Mouse (Mus musculus): ENCODE measurements around the gene Kxd1. TPM values are rescaled to one million over a fixed set of nuclear protein-coding genes. Genes with fewer than 3 reads are reported as not detected.

The Kxd1 gene
- total RNA-seq (2015; ENCODE audit: low replicate concordance) (21.7 and 45.3 TPM in 2 replicates), total RNA-seq (2017; ENCODE audit: low replicate concordance) (10.9 and 18.1 TPM in 2 replicates)

DNA sequence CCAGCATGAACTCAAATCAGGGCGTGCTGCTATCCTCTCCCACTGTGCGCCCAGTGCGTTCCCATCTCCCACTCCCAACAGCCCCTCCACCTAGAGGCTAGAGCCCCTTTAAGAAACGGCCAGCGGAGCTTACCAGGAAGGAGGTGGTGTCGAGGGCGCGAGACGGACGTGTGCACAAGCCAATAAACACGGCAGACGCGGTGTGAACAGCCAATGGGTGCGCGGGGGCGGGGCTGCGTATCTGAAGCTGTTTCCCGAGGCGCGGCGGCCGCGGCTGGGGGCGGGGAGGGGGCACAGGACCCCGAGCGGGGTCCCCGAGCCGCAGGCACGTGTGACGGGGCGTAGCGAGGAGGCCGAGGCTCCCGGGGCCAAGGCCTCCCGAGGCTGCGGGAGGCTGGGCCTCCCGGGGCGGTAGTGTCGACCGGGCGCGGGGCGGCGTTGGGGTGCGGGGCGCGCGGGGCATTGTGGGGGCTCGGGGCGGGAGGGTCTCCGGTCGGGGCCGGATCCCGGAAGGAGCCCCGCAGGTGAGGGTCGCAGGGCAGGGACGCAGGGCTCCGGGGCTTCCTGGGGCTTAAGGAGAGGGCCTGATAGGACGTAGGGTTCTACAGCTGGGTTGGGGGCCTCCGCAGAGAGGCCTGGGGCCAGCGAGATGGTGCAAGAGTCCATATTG, at the start of gene Kxd1, which contains the start of gene Fkbp8:
TSS of gene Kxd1 (minus strand) at position 445 of the 670 bp plus-strand sequence.
TSS of gene Fkbp8 (plus strand) at position 213 of the 670 bp plus-strand sequence.
- peak; percentile 81 for ATAC-seq (replicated peaks; ENCODE audit: low FRiP score, poor library complexity, severe bottlenecking)

DNA sequence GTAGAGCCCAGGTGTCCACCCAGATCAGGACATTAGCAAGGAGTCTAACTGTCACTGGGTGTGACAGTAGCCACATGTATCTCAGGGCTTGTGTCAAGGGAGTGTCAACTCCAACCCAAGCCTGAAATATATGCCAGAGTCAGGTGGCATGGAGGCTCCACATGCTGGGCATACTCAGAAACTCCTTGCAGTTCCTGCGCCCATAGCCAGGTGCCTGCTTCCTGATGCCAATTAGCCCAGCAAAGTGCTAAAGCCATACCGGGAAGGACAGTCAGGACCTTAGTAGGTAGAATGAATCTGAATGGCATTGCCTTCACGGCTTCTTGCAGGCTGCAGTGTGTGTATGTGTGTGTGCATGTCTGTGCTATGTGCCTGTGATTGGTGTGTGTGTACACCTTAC, 49.5 kb upstream of the Kxd1 start:
- ATAC-seq (replicated peaks; ENCODE audit: low FRiP score, poor library complexity, severe bottlenecking): no peak

DNA sequence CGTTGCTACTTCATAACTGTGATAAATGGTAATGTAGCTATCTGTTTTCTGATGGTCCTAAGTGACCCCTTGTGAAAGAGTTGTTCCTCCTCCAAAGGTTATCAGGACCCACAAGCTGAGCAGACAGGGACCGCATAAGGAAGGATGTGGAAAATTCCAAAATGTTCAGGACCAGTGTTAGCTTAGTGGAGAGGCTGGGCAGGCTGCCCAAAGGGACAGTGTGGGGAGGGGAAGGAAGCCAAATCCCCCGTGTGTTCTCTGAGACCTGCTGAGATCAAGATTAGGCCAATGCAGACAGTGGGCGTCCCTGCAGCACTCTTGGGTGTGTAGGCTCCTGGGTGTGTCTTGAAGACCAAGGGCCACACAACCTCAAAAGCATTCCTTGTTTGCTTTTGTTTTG, 47.2 kb upstream of the Kxd1 start:
- ATAC-seq (replicated peaks; ENCODE audit: low FRiP score, poor library complexity, severe bottlenecking): no peak

DNA sequence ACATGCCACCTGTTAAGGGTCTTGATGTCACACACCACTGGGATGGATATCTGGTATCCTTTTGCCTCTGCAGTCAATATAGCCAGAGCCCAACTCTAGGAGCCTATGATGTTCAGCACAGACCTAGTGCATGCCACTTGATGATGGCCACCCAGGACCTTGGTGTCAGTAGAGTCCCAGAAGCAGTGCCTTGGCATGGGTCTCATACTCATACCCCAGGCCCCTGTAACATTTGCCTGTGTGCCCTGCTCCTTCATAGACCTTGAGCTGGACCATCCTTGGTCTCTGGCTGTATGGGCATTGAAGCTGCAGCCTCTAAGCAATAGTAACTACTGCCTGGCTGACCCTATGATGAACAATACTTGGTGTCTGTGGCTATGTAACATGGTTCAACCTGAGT, 46.5 kb upstream of the Kxd1 start:
- ATAC-seq (replicated peaks; ENCODE audit: low FRiP score, poor library complexity, severe bottlenecking): no peak

DNA sequence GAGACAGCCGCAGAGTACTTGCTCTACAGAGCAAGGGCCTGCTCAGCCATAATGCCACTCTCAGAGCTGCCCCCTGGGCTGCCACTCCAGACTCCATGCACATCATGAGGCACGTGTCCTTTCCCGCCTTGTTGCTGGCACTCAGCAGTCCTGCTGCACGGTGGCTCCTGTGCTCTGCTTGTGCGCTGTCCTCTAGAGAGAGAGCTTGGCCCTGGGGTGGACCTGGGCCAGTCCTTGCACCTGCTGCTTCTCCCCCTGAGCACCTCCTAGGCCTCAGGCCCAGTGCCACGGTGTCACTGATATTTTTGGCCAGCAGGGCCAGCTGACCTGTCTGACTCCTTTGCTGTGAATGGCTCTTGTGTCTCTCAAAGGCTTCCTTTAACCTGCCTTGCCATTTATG, 43.2 kb upstream of the Kxd1 start:
- no peak for ATAC-seq (replicated peaks; ENCODE audit: low FRiP score, poor library complexity, severe bottlenecking)

DNA sequence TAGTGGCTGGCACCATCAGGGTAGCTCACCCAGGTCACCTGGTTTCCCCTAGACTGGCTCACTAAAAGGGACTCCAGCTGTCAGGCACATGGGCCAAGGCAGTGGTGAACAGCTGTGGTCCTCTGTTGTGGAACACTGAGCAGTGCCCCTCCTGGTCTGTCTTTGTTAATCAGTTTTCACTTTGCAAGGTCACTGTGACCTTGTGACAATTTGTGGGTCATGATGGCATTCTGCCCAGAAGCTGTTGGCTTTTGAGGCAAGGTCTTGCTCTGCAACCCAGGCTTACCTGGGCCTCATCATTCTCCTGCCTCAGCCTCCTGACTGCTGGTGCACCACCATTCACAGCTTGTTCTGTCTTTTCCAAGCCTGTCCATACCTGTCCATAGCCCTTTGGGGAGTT, 42.6 kb upstream of the Kxd1 start:
- ATAC-seq (replicated peaks; ENCODE audit: low FRiP score, poor library complexity, severe bottlenecking): no peak

DNA sequence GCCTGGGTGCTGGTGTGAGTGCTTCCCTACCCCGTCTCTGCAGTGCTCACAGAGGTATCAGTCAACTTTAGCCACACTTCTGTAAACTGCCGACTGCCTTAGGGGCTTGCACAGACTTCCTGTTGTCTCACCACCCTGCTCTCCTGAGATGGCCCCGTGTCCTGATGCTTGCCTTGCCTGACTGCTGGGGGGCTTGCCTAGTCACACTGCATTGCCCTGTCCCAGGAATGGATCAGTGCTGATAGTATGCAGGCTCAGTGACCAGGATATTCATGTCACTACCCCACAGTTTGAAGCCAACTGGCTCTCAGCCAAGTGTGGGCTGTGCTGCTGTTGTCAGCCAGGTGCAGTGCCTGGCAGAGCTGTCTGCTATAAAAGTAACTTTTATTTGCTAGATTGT, 37.8 kb upstream of the Kxd1 start:
- peak; percentile 65 for ATAC-seq (replicated peaks; ENCODE audit: low FRiP score, poor library complexity, severe bottlenecking)

DNA sequence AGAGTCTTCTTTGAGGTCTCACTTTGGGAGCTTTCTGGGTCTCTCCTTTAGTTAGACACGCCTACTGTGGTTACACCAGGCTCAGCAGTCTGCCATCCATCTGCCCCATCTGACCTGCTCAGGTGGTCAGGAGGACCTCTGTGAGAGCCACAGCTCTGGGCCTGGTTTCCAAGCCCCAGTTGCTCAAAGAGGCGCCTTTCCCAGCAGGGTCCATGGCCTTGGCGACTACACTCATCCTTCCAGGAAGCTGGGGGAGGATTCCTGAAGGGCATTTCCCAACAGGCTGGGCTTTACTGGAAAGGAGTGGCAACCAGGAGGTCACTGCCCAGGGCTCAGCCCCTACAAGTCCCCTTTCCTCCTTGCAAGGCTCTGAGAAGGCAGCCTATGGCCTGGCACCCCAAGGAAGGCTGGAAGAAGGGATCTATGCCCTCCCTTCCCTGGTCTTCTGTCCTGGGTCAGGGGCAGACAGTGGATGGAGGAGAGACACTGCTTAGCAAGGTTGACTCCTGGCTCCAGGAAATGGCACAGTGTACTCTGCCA, 37.0 kb upstream of the Kxd1 start:
- ATAC-seq (replicated peaks; ENCODE audit: low FRiP score, poor library complexity, severe bottlenecking): no peak

DNA sequence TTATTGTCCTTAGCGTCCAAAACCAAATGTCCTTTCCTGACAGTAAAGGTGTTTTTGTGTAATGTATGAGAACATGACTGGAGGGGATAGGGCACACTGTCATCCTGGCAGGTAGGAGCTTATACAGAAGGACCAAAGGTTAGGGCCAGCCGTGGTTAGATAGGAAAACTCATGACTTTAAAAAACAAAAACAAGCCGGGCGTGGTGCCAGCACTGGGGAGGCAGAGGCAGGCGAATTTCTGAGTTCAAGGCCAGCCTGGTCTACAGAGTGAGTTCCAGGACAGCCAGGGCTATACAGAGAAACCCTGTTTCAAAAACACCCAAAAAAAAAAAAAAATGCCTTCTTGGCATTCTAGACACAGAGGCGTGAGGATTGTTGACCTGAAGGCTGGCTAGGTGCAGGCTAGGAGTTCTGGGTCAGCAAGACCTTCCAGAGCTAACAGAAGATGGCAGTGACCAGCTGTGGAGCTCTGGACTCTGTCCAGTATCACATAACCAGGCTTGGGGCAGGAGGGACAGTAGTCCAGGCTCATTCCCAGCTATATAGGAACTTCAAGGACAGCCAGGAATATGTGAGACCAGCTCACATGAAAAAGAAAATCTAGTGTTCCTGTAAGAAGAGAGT, 36.1 kb upstream of the Kxd1 start:
- ATAC-seq (replicated peaks; ENCODE audit: low FRiP score, poor library complexity, severe bottlenecking): no peak

DNA sequence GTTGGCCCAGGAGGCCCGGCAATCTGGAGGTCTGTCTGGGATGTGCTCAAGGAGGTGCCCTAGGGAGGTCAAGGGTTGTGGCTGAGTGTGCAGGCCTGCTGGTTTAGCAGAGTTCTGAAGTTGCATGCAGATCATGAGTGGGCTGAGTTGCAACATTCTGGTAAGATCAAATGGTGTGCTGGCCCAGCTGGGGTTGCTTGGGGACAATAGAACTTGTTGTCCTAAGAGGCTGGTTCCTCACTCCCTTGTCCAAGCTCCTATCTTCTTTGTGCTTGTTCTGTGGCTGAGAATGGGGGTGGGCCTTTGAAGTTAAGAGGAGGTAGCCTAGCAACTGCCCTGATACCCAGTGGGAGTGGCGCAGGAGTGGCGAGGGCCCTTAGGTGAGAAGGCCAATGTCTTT, 35.0 kb upstream of the Kxd1 start:
- no peak for ATAC-seq (replicated peaks; ENCODE audit: low FRiP score, poor library complexity, severe bottlenecking)

DNA sequence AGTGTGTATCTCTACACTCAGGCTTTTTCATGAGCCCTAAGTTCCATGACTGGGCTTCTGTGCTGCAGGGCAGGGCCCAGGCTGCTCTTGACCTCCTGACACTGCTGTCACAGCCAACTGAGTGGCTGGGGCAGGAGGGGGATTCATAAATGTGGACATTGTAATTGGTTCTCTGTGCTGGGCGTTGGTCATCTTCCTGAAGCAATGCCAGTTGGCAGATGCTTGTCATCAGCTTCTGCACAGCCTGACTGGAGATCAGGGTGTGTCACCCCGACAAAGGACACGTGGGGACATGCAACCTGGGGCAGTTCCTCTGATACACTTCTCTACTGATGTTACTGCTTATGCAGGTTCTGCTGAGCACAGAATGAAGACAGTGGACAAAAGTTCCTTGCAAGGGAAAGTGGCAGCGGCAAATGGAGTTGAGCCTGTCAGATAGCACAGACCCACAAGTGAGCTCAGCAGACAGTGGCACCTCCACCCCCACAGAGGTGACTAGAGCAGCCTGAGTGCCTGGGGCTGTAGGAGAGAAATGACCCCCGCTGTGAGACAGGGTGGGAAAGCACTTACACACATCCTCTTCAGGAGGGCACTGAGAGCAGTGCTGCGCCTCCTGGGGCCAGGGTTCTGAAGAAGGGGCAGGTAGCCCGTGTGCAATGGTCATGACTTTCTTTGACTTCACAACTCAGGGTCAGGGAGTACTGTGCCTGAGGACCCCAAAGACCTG, 34.2 kb upstream of the Kxd1 start:
- 0 out of 2 replicates have a peak, but pooled peaks have one; percentile 25 for ATAC-seq (replicated peaks; ENCODE audit: low FRiP score, poor library complexity, severe bottlenecking)

DNA sequence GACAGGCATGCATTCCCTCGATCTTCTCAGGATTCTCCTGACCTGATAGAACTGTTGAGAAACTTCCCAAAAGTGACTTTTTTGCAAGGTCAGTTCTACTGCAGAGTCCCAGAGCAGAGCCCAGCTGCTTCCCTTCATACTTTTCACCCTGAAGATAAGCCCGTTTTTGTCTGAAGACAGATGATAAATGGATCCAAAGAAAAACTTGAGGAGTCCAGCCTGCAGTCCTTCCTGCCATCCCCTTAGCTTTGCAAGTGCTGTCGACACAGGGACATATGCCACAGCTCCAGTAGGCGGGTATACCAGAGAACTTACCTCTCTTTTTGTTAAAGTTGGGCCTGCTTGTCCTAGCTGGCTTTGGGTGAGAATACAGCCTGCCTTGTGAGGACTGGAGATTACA, 33.6 kb upstream of the Kxd1 start:
- ATAC-seq (replicated peaks; ENCODE audit: low FRiP score, poor library complexity, severe bottlenecking): no peak

DNA sequence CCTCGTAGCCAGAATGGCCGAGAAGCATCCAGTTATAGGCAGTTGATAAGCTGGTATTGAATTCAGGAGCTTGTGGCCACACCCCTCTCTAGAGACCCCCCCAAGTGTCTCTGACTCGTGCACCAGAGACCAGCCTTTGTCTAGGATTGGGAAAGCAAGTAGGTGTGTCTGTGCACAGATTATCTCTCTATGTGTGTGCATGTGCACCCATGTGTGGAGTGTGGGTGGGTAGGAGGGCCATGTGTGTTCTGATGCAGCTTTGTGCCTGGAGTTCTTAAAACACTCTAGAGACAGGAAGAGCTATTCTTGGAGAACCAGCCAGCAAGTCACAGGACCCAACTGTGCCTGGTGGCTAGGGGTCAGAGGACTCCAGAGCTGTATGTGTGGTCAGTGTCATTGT, 32.8 kb upstream of the Kxd1 start:
- no peak for ATAC-seq (replicated peaks; ENCODE audit: low FRiP score, poor library complexity, severe bottlenecking)

DNA sequence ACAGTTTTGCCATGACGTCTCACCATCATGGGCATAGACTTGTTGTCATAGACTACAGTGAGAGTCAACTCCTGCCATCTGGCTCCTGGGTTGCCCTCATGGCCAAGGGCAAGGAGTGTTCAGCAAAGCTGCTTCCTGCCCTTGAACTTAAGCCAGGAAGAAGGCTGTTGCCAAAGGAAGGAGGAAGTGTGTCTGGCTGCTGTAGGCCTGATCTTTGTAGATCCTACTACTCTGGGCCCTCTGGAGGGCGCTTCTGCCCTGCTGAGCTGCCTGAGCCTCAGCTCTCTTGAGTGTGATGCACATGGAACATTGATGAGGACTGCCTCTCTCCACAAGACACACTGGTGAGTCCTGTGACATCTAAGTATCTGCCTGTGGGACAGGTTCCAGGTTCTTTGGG, 32.3 kb upstream of the Kxd1 start:
- ATAC-seq (replicated peaks; ENCODE audit: low FRiP score, poor library complexity, severe bottlenecking): no peak

DNA sequence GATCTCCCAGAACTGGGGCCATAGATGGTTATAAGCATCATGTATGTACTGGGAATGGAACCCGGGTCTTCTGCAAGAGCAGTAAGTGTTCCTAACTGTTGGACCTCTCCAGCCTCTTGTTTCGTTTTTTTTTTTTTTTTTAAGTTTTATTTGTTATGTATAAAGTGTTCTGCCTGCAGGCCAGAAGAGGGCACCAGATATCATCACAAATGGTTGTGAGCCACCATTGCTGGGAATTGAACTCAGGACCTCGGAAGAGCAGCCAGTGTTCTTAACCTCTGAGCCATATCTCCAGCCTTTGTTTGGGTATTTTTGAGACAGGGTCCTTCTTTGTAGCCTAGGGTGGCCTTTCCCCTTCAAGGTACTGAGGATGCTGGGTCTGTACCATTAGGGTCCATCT, 31.2 kb upstream of the Kxd1 start:
- ATAC-seq (replicated peaks; ENCODE audit: low FRiP score, poor library complexity, severe bottlenecking): no peak

DNA sequence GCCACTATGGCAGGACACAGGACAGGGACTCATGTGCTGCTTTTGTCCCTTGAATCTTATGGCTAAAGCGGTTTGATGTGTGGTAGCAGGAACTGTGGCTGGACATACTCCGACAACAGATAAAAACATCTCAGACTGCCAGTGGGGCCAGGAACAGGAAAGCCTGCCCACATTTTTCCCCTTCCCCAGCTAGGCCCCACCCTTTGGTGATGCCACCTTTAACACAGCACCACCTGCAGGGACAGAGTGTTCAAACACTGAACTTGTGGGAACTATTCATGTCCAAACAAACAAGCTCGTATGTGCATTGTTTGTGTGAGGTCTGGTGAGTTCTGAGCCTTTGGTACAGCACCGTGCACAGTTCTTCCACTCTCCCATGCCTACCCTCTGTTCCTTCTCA, 30.6 kb upstream of the Kxd1 start:
- no peak for ATAC-seq (replicated peaks; ENCODE audit: low FRiP score, poor library complexity, severe bottlenecking)

DNA sequence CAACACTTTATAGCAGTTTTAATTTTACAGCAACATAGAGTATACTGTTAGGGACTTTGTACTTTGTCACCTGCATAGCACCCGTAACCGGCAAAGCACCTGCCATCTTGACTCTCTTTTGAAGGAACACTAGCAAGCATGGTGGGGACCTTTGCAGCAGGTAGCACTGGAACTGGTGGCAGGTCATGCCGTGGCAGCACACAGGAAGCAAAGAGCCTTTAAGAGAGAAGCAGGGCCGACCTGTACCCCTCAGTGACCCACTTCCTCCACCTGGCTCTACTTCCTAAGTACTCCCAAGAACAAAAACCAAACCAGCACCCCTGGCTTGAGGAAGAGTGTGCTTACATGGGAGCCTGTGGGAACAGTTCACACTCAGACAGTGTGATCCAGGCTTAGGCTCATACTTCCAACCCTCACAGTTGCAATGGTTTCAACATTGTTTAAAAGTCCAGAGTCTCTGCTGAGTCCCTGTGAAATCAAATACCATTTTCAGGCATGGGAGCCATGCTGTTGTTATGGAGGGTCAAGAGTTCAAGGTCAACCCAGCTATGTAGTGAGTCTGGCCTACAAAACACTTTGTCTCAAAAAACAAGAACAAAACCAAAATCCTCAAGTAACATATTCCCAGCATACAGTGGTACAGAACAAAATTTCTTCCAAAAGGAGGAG, 27.5 kb upstream of the Kxd1 start:
- ATAC-seq (replicated peaks; ENCODE audit: low FRiP score, poor library complexity, severe bottlenecking): no peak

DNA sequence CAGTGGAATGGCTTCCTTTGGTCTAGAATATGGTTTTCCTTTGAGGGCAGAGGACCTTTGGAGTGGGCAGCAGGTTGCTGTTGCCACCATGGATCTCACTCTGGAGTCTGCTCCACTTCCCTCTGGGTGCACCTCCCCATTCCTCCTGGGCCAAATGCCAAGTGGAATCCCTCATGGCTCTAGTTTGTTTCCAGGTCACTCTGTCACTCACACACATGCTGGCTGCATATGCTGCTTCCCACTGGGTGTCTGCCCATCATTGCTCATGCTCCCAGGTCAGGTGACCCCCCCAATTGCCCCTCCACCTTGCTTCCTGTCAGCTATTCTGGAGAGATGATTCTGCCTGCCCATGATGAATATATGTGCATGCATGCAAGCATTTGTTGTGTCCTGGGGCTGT, 26.0 kb upstream of the Kxd1 start:
- ATAC-seq (replicated peaks; ENCODE audit: low FRiP score, poor library complexity, severe bottlenecking): no peak

DNA sequence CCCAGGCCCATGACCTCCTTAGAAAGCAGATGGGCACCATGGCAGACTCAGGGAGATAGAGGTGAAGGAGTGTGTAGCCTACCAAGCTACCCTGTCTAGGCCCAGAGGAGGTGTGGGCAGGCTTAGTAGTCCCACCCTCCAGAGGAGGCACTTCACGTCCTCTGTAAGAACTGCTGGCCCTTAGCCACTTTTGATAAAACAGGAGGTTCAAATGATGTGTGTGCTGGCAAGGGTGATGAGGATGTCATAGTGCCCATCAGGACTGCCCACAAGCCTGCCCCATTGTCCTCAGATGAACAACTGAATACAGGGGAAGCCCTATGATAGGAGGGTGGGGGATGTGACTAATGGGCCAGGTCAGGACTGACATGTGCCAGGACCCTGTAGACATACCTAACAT, 25.1 kb upstream of the Kxd1 start:
- ATAC-seq (replicated peaks; ENCODE audit: low FRiP score, poor library complexity, severe bottlenecking): no peak

DNA sequence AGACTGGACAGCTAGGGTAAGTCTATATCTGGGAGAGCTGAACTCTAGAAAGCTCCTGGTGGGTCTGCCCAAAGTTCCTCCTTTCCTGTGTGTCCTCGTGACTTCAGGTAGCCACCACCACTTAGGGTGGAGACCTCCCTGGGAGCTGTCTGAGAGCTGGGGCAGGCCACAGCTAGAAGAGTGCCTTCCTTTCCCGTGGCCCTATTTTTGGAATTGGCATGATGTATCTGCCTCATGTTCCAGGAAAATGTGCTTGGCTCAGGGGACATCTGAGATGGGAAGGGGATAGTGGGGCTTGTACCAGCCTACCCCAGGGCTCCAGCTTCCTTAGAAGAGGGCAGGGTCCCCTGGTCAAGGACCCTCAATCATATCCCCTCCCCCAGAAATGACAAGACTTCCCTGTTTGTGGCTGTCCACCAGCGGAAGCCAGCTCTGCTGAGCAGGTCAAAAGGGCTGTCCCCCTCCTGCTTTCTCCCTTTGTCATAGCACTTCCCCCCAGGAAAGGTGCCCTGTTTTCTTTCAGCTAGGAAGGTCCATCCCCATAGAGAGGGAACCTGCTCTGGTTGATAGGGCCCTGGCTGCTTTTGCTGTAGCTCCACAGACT, 23.9 kb upstream of the Kxd1 start:
- ATAC-seq (replicated peaks; ENCODE audit: low FRiP score, poor library complexity, severe bottlenecking): no peak
